Mouse (Mus musculus): ENCODE measurements around the gene Car3. TPM values are rescaled to one million over a fixed set of nuclear protein-coding genes. Genes with fewer than 3 reads are reported as not detected.

The Car3 gene
- total RNA-seq, 2 experiments from 2014 or later: 0.41 to 0.67 TPM

- no peak for DNase-seq (ENCODE audit: low spot score in 2 of 2)
Measured at GRCm38 (mm10) chr3:14904165-14904564, 40.9 kb downstream of the Car3 start.

- no peak for DNase-seq (ENCODE audit: low spot score in 2 of 2)
Measured at GRCm38 (mm10) chr3:14907271-14907670, 44.0 kb downstream of the Car3 start.

DNA sequence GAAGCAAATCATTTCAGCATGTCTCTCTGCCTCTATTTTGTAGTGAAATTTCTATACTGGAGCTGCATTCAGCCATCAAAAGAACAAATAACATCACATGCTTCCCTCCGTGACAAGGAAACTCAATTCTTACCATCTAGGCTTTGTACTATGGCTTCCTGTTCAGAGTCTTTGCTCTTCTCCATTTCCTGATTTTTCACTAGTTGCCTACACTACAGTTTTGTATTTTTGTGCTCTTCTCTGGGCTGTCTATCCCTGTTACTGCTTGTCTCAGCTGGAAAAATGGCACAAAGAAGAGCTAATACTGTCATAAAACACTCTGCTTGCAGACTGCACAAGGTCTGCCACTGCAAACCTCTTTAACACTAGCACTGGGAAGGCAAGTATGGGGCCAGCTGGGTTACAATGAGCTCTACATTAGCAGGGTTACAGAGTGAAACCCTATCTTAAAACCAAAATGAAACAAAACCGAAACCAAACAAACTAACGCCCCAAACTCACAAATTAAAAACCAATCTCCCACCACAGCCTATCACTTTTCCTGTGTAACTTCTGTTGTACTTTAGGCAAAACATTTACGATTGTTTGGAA lies 48.8 kb downstream of the Car3 start:
- no peak for DNase-seq (ENCODE audit: low spot score in 2 of 2)

- no peak for DNase-seq (ENCODE audit: low spot score in 2 of 2)
Measured at GRCm38 (mm10) chr3:14913774-14914173, 50.5 kb downstream of the Car3 start.

- DNase-seq (ENCODE audit: low spot score in 2 of 2): no peak
Measured at GRCm38 (mm10) chr3:14915355-14915754, 52.0 kb downstream of the Car3 start.

- no peak for DNase-seq (ENCODE audit: low spot score in 2 of 2)
Measured at GRCm38 (mm10) chr3:14917261-14917660, 53.9 kb downstream of the Car3 start.

Other genes with a start within 250 kb of the Car3 start
- gene Car13, start 221.8 kb upstream of the Car3 start, total RNA-seq (2021): under 1 TPM; 0.46 to 0.48 TPM
- gene Car1, start 55.1 kb upstream of the Car3 start, total RNA-seq (2021): not detected
- gene Car2, start 22.8 kb downstream of the Car3 start, total RNA-seq (2021): 10 to 100 TPM; 85.8 to 91.1 TPM